Mouse (Mus musculus): ENCODE data around the gene Ttbk1. TPM values are rescaled to one million over a fixed set of nuclear protein-coding genes. Genes with fewer than 3 reads are reported as not detected.
"Not testable (repeated sequence)": the region's sequence is repeated elsewhere in the genome, so short reads cannot be mapped to it uniquely, and the experiment has no call there.

Ttbk1 gene
- total RNA-seq (2021): 1 to 10 TPM; 3.3 to 4.6 TPM
- long read RNA-seq, experiment 1, partial matches to known transcripts: 0 of 5 reads
- long read RNA-seq, experiment 1, other reads (novel, unspliced or antisense): 5 of 5 reads
- long read RNA-seq, experiment 2, partial matches to known transcripts: 3 of 5 reads
- long read RNA-seq, experiment 2, other reads (novel, unspliced or antisense): 2 of 5 reads

DNA sequence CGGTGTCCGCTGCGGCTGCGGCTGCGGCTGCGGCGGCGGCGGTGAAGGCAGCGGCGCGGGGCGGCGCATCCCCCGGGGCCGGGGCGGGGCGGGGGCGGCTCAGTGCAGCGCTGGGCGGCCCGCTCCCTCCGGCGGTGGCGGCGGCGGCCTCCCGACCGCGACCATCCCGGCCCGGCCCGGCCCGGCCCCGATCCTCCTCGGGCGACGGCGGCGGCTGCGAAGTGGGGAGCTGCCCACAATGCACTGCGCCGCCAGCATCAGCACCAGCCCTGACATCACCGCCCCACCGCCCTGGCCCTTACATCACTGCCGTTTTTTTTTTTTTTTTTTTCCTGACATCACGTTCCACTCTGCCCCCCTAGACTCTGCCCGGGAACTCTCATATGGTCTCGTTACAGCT, at the start of gene Ttbk1:
Gene Ttbk1 (minus strand): TSS at position 245 of the 400 bp plus-strand sequence.
- intact Hi-C loops (cut with DNase I; ENCODE audit: low total_unique reads): no loop called here
- no peak for DNase-seq

DNA sequence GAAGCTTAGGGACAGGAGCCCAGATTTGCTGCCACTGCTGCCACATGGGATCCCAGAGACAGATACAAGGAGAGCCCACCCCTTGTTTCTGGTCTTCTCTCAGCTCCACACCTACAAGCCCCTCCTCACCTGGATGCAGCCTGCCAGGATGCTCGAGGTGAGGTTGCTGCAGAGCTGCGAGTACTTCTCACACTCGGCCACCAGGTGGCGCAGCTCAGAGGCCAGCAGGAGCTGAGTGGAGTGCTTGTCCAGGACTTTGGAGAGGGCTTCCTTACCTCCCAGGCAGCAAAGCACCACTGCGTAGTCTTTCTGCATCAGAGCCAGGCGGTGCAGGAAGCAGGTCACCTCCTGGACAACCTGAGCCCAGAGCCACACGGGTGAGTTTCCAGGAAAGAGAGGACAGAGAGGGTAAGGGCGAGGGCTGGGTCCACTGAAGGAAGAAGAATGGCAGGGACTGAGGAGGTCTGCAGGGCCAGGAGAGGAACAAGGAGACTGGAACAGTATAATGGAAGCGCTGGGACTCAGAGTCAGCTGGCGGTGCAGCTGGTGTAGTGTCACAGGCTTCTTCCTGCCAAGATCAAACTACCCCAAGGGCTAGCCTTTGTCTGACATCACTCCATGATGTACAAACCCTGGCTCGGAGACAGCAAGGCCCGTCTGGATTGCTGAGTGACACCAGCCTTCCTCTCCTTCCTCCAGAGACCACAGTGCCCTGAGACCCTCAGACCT, 38.3 kb upstream of the Ttbk1 start:
- peak; percentile 82 for DNase-seq
- intact Hi-C loops (cut with DNase I; ENCODE audit: low total_unique reads): loop anchor here (5.0 kb wide), 2 partner anchors 112 to 202 kb away; partner anchors contain the start of gene Gnmt

DNA sequence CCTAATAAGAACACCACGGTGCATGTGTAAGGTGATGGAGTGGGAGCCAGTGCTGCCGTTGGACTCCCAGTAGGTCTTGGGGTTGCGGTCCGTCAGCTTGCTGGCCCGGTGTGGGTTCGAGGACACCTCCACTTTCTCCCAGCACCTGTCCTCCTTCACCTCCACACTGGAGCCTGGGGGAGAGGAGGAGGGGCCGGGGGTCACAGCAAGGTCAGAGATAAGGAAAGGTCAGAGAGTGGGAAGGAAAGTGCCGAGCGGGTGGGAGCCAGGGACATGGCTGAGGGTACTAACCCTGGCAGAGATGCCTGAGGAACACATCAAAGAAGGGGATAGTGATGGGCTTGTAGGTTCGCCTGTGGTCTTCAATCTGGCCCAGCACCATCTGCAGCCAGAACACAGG, 37.6 kb upstream of the Ttbk1 start:
- intact Hi-C loops (cut with DNase I; ENCODE audit: low total_unique reads): loop anchor here (5.0 kb wide), 2 partner anchors 112 to 202 kb away; partner anchors contain the start of gene Gnmt
- DNase-seq: no peak

DNA sequence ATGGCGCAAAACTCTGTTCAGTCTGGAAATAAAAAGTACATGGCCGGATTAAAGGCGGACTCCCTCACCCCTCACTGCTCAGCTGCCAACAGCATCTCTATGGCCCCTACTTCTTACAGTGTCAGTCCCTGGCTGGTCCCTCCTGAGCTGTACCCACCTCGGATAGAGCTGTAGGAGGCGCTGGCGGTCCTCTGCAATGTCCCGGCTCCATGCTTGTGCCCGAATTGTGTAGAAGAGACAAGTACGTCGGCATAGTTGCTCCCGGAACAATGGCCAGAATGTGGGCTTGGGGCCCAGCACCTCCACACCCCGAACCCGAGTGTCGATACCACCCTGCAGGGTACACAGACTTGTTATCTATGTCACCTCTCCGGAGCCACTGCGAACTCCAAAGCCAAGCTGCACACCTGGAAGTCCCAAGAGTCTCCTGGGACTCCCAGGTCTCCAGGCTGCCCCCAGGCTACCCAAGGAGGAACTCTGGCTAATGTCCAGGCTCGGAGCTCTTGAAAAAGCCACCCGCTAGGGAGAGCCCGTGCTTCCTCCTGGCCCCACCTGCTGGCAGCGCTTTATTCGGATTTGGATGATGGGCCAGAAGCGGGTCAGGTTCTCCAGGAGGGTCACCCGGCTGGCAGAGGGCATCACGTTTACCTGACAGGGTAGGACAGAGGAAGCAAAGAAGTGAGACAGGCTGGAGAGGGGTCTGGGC, 34.6 kb upstream of the Ttbk1 start:
- intact Hi-C loops (cut with DNase I; ENCODE audit: low total_unique reads): loop anchor here (5.0 kb wide), 1 partner anchor 65 kb away; no protein-coding TSS in a partner anchor
- no peak for DNase-seq

DNA sequence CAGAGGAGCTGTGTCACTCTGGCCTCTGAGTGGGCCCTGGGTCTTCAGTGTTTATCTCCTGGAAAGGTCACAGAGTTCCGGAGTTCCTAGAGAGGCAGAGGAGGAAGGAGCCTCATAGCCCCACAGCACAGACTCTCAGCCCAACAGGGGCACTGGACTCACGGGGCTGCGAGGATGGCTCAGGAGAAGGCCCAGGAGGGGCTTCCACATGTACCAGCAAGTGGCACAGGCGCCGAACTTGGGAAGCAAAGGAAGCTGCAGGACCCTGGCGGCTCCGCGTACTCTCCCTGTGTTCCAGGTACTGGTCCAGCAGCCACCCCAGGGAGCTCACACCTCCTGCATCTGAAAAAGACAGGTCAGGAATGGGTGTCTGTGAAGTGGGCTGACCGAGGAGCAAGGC, 33.7 kb upstream of the Ttbk1 start:
- DNase-seq: no peak
- intact Hi-C loops (cut with DNase I; ENCODE audit: low total_unique reads): loop anchor here (5.0 kb wide), 1 partner anchor 66 kb away; no protein-coding TSS in a partner anchor

GRCm38 (mm10) chr17:46520385-46520979, 33.0 kb upstream of the Ttbk1 start:
- no peak for DNase-seq
- intact Hi-C loops (cut with DNase I; ENCODE audit: low total_unique reads): loop anchor here (5.0 kb wide), 1 partner anchor 67 kb away; no protein-coding TSS in a partner anchor

GRCm38 (mm10) chr17:46519971-46520370, 32.5 kb upstream of the Ttbk1 start:
- intact Hi-C loops (cut with DNase I; ENCODE audit: low total_unique reads): loop anchor here (5.0 kb wide), 1 partner anchor 67 kb away; no protein-coding TSS in a partner anchor
- DNase-seq: no peak

GRCm38 (mm10) chr17:46513329-46513728, 25.9 kb upstream of the Ttbk1 start:
- no peak for DNase-seq
- intact Hi-C loops (cut with DNase I; ENCODE audit: low total_unique reads): no loop called here

- no peak for DNase-seq
- intact Hi-C loops (cut with DNase I; ENCODE audit: low total_unique reads): no loop called here
These were observed 23.7 kb upstream of the Ttbk1 start for GRCm38 (mm10) chr17:46511059-46511710.

- DNase-seq: peak; percentile 41
- intact Hi-C loops (cut with DNase I; ENCODE audit: low total_unique reads): no loop called here
These were observed 18.1 kb upstream of the Ttbk1 start for GRCm38 (mm10) chr17:46505617-46506016.

DNA sequence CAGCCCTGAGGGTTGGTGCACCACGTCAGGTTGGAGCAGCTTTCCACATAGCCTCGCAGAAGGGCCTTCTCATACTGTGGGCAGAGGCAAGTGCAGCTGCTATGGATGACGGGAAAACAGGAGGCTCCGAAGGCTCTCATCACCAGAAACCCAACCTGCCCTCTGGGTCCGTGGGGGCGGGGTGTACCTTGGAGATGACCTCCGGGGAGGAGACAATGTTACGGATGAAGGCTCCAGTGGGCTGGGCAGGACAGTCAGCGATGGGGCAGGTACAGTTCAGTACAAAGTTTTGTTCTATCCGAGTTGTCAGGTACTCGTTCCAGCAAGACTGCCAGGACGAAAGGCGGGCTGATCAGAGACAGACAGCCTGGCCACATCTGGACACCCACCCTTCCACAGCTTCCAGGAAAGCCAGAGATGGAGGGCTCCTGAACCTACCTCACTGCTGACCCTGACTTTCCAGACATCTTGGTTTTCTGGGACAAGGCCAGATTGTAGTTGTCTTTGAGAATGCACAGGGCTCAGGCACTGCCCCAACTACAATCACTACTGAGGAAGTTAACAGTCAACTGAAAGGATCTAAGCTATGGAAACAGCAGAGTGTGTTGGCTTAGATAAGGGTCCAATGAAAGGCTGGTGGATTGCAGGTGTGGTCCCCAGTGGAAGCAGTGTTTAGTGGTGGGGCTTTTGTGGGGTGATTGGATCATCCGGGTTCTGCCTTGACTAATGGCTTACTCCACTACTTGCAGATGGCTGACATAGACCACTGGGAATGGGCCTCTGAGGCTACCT, 16.6 kb upstream of the Ttbk1 start:
- no peak for DNase-seq
- intact Hi-C loops (cut with DNase I; ENCODE audit: low total_unique reads): no loop called here

DNA sequence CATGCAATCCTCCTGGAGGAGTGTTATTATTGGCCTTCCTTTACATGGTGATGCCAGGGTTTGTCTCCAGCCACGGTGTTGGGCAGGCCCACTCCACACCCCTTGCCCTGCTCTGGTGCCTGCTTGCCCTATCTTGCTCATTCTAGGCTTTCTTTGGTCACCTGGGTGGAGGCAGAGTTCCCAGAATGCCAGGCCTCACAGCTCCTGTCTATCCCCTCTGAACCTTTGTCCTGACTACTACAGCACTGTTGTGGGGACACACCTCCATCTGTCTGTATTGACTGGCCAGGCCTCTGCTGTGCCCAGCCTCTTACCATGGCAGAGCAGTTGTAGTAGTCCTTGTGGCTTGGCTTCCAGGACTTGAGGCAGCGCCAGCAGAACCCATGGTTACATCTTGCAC, 15.3 kb upstream of the Ttbk1 start:
- intact Hi-C loops (cut with DNase I; ENCODE audit: low total_unique reads): no loop called here

GRCm38 (mm10) chr17:46497956-46498355, 10.5 kb upstream of the Ttbk1 start:
- no peak for DNase-seq
- intact Hi-C loops (cut with DNase I; ENCODE audit: low total_unique reads): no loop called here

More for the DNA sequence above, 15.3 kb upstream of the Ttbk1 start:
- no peak for DNase-seq

GRCm38 (mm10) chr17:46496623-46497434, 9.4 kb upstream of the Ttbk1 start, which contains the start of gene Dnph1:
Gene Dnph1, plus strand, starts transcription at chr17:46496711.
- intact Hi-C loops (cut with DNase I; ENCODE audit: low total_unique reads): no loop called here
- DNase-seq: peak; percentile 68

GRCm38 (mm10) chr17:46496081-46496480, 8.6 kb upstream of the Ttbk1 start:
- DNase-seq; intact Hi-C loops (cut with DNase I; ENCODE audit: low total_unique reads): not testable (repeated sequence)

DNA sequence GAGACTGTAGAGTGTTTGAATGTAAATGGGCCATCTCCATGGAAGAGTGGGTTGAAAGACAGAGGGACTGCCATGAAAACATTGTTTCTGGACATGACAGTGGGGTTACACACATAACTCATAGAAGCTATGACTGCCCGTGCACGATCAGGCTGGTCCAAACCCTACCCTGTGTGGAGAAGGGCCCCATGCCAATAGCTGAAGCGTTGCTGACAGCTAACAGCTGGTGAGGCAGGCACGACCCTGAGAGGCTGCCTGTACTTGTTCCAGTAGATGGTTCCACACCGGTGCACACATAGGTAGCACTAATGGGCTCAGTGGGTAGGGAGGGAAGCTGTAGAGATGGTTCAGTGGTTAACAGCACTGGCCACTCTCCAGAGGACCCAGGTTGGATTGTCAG, 8.0 kb upstream of the Ttbk1 start:
- no peak for DNase-seq

GRCm38 (mm10) chr17:46486995-46487394, 480 bp downstream of the Ttbk1 start:
- intact Hi-C loops (cut with DNase I; ENCODE audit: low total_unique reads): no loop called here
- DNase-seq: no peak

More for the DNA sequence above, 8.0 kb upstream of the Ttbk1 start:
- intact Hi-C loops (cut with DNase I; ENCODE audit: low total_unique reads): no loop called here

DNA sequence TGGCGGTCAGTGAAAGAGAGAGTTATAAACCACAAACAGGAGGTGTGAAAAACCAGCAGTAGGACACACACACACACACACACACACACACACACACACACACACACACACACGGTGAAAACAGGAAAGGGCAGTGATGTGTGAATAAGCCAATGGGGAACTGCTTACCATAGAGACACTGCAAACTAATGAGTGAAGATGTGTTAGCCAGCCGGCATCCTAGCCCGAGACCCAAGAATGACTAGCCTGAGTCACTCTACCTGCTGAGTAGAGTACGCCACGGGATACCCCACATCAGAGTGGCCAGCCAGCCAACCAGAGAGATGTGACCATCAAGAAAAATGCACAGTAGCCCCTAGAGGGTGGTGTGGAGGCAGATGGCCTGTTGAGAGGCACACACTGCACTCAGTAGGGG, 3.0 kb downstream of the Ttbk1 start:
- DNase-seq: no peak
- intact Hi-C loops (cut with DNase I; ENCODE audit: low total_unique reads): no loop called here

Data from gastrocnemius, postnatal 14 days (tissue).